Mouse (Mus musculus): ENCODE measurements around the gene Slc47a2.

DNA sequence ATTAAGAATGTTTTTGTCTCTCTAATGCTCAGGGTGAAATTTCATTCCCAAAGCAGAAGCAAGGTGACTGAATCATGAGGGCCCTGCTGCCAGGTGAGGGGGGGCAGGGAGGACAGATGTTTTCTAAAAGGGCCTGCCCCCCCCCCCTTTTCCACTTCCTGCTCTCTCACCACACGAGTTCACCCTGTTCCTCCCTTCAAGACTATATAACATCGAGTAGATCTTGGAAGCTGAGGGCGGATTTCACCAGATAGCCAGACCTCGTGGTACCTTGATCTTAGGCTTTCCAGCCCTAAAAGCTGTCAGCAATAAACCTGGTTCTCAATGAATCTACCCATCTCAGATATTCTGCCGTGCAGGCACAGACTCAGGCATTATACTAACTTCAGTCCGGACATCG is 32.3 kb downstream of the Slc47a2 start:
- TF ChIP-seq ZNF384 (IDR thresholded peaks at IDR 0.05; ENCODE audit: low read depth, low read length), result no peak
- no peak for TF ChIP-seq HCFC1 (IDR thresholded peaks at IDR 0.05; ENCODE audit: borderline replicate concordance, insufficient read depth, low read length)
- no peak for TF ChIP-seq ZC3H11A (IDR thresholded peaks at IDR 0.05; ENCODE audit: borderline replicate concordance, low read depth, low read length)
- no peak for TF ChIP-seq CHD2 (IDR thresholded peaks at IDR 0.05; ENCODE audit: low read depth, low read length)
- no peak for TF ChIP-seq MAFK (IDR thresholded peaks at IDR 0.05; ENCODE audit: insufficient read depth, low read depth, low read length)
